In the genomic region with DNA sequence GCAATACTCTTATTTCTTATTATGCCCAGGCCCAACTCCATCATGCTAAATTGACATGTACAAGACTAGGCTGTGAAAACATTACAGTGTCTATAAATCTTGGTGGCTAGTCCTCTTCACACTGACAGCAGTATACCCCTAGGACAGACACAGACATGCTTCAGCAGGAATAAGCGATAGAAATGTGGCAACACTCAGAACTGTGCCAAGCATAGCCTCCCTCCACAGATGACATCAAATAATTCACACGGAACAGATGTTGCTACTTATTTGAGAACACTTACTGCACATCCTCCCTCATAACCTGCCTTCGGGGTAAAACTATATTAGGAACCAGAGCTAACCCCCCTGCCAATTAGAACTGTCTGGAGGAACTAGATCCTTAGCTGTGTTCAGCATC, we compare ENCODE assay signal across 21 mouse cellular contexts.
DNase-seq lines count a peak whose midpoint lies in the region; ATAC-seq and TF ChIP-seq lines count a peak whose summit lies in the region.
"Had no signal": no experiment of that assay in that cellular context is flagged by ENCODE, and none has a peak within 500 bp of the region (broad histone marks: within the 10 kb centered on the region; RNA-seq: fewer than 3 reads in every experiment).

No protein-coding gene starts in this region.

- 79% methylated on average over 3 of the region's 3 CpGs for whole genome bisulfite sequencing in hindbrain, embryonic 13.5 days
- WGBS in hindbrain, embryonic 10.5 days: 82% methylated on average over 3 of the region's 3 CpGs
- 75% methylated on average over 3 of the region's 3 CpGs for WGBS in midbrain, postnatal 0 days
- WGBS in midbrain, embryonic 14.5 days: 84% methylated on average over 3 of the region's 3 CpGs

- no peaks in the 10 kb centered on the region for H3K27me3 ChIP-seq in hindbrain, embryonic 13.5 days
- H3K27me3 ChIP-seq in hindbrain, embryonic 10.5 days (ENCODE audit: insufficient read depth, poor library complexity, severe bottlenecking): no peaks in the 10 kb centered on the region
- H3K27me3 ChIP-seq in midbrain, postnatal 0 days (ENCODE audit: insufficient read depth, low read length): no peaks in the 10 kb centered on the region
- no peaks in the 10 kb centered on the region for H3K27me3 ChIP-seq in midbrain, embryonic 14.5 days (ENCODE audit: control insufficient read depth, insufficient read depth, low read length)
- H3K27me3 ChIP-seq: liver, embryonic 13.5 days; stomach, embryonic 15.5 days had no signal

- ATAC-seq in hindbrain, embryonic 13.5 days (ENCODE audit: low FRiP score): 0 out of 2 replicates have a peak, but pooled peaks have one; percentile 24
- no peak for ATAC-seq in midbrain, postnatal 0 days (ENCODE audit: low FRiP score)
- ATAC-seq in midbrain, embryonic 14.5 days (ENCODE audit: low FRiP score, low TSS enrichment): no peak
- ATAC-seq: forebrain, postnatal 0 days; intestine, postnatal 0 days; midbrain, embryonic 16.5 days had no signal

- no peaks in the 10 kb centered on the region for H3K36me3 ChIP-seq in hindbrain, embryonic 13.5 days
- H3K36me3 ChIP-seq in hindbrain, embryonic 10.5 days: no peaks in the 10 kb centered on the region
- H3K36me3 ChIP-seq in midbrain, postnatal 0 days (ENCODE audit: insufficient read depth, low read length): no peaks in the 10 kb centered on the region
- no peaks in the 10 kb centered on the region for H3K36me3 ChIP-seq in midbrain, embryonic 14.5 days (ENCODE audit: control insufficient read depth, insufficient read depth, low read length)
- H3K36me3 ChIP-seq: forebrain, embryonic 10.5 days; liver, embryonic 13.5 days; stomach, embryonic 15.5 days had no signal

- H3K4me1 ChIP-seq in hindbrain, embryonic 13.5 days (replicated peaks): no peaks in the 10 kb centered on the region
- H3K4me1 ChIP-seq in hindbrain, embryonic 10.5 days (replicated peaks): no peaks in the 10 kb centered on the region
- no peaks in the 10 kb centered on the region for H3K4me1 ChIP-seq in midbrain, postnatal 0 days (ENCODE audit: insufficient read depth, low read length)
- no peaks in the 10 kb centered on the region for H3K4me1 ChIP-seq in midbrain, embryonic 14.5 days (ENCODE audit: control insufficient read depth, insufficient read depth, low read length)
- H3K4me1 ChIP-seq: liver, embryonic 13.5 days; stomach, embryonic 15.5 days had no signal

- no peak overlapping the region for H3K4me3 ChIP-seq in hindbrain, embryonic 13.5 days
- H3K4me3 ChIP-seq in hindbrain, embryonic 10.5 days: no peak overlapping the region
- no peak overlapping the region for H3K4me3 ChIP-seq in midbrain, postnatal 0 days (ENCODE audit: low read depth, low read length)
- no peak overlapping the region for H3K4me3 ChIP-seq in midbrain, embryonic 14.5 days (replicated peaks; ENCODE audit: low read depth, low read length)
- H3K4me3 ChIP-seq: forebrain, embryonic 10.5 days; liver, embryonic 13.5 days; stomach, embryonic 15.5 days had no signal

- TF ChIP-seq CTCF in midbrain, postnatal 0 days (IDR thresholded peaks at IDR 0.05): no peak

- no peak overlapping the region for H3K9ac ChIP-seq in hindbrain, embryonic 13.5 days
- no peak overlapping the region for H3K9ac ChIP-seq in midbrain, postnatal 0 days (replicated peaks; ENCODE audit: low read length, poor library complexity, severe bottlenecking)
- no peak overlapping the region for H3K9ac ChIP-seq in midbrain, embryonic 14.5 days (replicated peaks; ENCODE audit: low read length)
- H3K9ac ChIP-seq: forebrain, postnatal 0 days; liver, embryonic 13.5 days; lung, embryonic 14.5 days; stomach, embryonic 15.5 days had no signal

- no peaks in the 10 kb centered on the region; the same call in 1 of the 2 replicates for H3K9me3 ChIP-seq in hindbrain, embryonic 13.5 days
- peaks cover 3% of the 10 kb centered on the region; the same call in 1 of the 2 replicates for H3K9me3 ChIP-seq in hindbrain, embryonic 10.5 days
- 0 out of 2 replicates have a peak, but pooled peaks cover 2% of the 10 kb centered on the region for H3K9me3 ChIP-seq in midbrain, postnatal 0 days (ENCODE audit: low read length)
- no peaks in the 10 kb centered on the region for H3K9me3 ChIP-seq in midbrain, embryonic 14.5 days (ENCODE audit: control insufficient read depth, low read length)
- H3K9me3 ChIP-seq: liver, embryonic 13.5 days; stomach, embryonic 15.5 days had no signal

- no peak overlapping the region for H3K4me2 ChIP-seq in hindbrain, embryonic 13.5 days
- H3K4me2 ChIP-seq in midbrain, postnatal 0 days (ENCODE audit: low read depth, low read length, poor library complexity, severe bottlenecking): no peak overlapping the region
- H3K4me2 ChIP-seq in midbrain, embryonic 14.5 days (ENCODE audit: low read length): no peak overlapping the region
- H3K4me2 ChIP-seq: liver, embryonic 13.5 days; lung, embryonic 14.5 days; stomach, embryonic 15.5 days had no signal

- no peak overlapping the region for H3K27ac ChIP-seq in hindbrain, embryonic 13.5 days
- no peak overlapping the region for H3K27ac ChIP-seq in hindbrain, embryonic 10.5 days
- no peak overlapping the region for H3K27ac ChIP-seq in midbrain, postnatal 0 days (ENCODE audit: low read depth, low read length)
- no peak overlapping the region for H3K27ac ChIP-seq in midbrain, embryonic 14.5 days (replicated peaks; ENCODE audit: low read depth, low read length)
- H3K27ac ChIP-seq: forebrain, embryonic 10.5 days; liver, embryonic 13.5 days; stomach, embryonic 15.5 days had no signal

- no peak for DNase-seq in hindbrain, embryonic 10.5 days (ENCODE audit: low spot score)
- DNase-seq in midbrain, postnatal 0 days (ENCODE audit: low spot score): peak; percentile 9
- DNase-seq in midbrain, embryonic 14.5 days: no peak
- DNase-seq in brain, adult 2 months (ENCODE audit: low read depth, low spot score): peak; percentile 61
- peak; percentile 40 for DNase-seq in retina, postnatal 1 day
- no peak for DNase-seq in kidney, adult 11 months
- DNase-seq: adrenal gland, adult 8-10 months; cerebellum, adult 11 months; cerebellum, postnatal 14 days; embryo, embryonic 11 days; forebrain, postnatal 0 days; gastrocnemius, postnatal 36 days; liver, embryonic 13.5 days; lung, embryonic 14.5 days; lung, postnatal 36 days; right cerebral cortex, postnatal 14 days had no signal

Comparison
In these comparisons a context has a peak if more than half of its experiments do, and no peak if none do; other contexts are left out.
1. DNase-seq: peak in midbrain, postnatal 0 days (single experiment), brain, adult 2 months (single experiment) and retina, postnatal 1 day (single experiment); none in hindbrain, embryonic 10.5 days (single experiment), midbrain, embryonic 14.5 days (single experiment) and kidney, adult 11 months (single experiment).